Mouse (Mus musculus): ENCODE results near the gene Ces3a. TPM values are rescaled to one million over a fixed set of nuclear protein-coding genes. Genes with fewer than 3 reads are reported as not detected.
"Not testable (repeated sequence)": the region's sequence is repeated elsewhere in the genome, so short reads cannot be mapped to it uniquely, and the experiment has no call there.

Gene Ces3a
- total RNA-seq, 2 experiments from 2014 or later: 40.6 to 68.1 TPM

- not testable (repeated sequence) for DNase-seq
These were observed 53.8 kb downstream of the Ces3a start for GRCm38 (mm10) chr8:105102101-105102785.

GRCm38 (mm10) chr8:105103701-105104100 is 55.3 kb downstream of the Ces3a start:
- DNase-seq: not testable (repeated sequence)

DNA sequence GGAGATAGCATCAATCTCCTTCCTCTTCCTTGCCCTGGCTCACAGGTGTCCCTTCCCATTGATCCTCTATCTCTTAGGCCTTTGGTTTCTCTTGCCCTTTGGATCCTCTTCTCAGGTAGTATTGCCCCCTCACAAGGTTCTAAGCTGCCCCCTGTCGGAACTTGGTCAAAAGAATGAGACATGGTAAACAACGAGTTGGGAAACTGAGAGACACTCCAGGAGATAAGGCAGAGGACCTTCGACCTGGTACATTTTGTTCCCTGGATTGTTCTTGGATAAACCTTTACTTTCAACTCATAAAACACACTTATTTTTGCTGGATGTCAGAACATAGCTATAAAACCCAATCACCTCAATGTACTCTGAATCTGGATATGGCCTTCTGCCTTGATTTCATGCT is 55.8 kb downstream of the Ces3a start:
- no peak for DNase-seq

Other genes with a start within 250 kb of the Ces3a start
- gene Ces2b, start 217.0 kb upstream of the Ces3a start, total RNA-seq (2021): 1 to 10 TPM; 5.1 to 9.9 TPM
- under 1 TPM in 1 of 2 experiments, not detected in 1; 0.42 TPM for gene Ces2c, start 201.5 kb upstream of the Ces3a start, total RNA-seq (2021)
- 10 to 100 TPM in 1 of 2 experiments, 1 to 10 TPM in 1; 9.9 to 21.9 TPM for gene Ces2e, start 122.3 kb upstream of the Ces3a start, total RNA-seq (2021)
- gene Ces2f, start 101.2 kb upstream of the Ces3a start, total RNA-seq (2021): not detected
- gene Ces2g, start 86.9 kb upstream of the Ces3a start, total RNA-seq (2021): 1 to 10 TPM; 7.8 to 7.9 TPM
- gene Ces2h, start 47.7 kb upstream of the Ces3a start, total RNA-seq (2021): 1 to 10 TPM in 1 of 2 experiments, under 1 TPM in 1; 0.85 to 2.1 TPM
- not detected for gene Ces3b, start 35.2 kb downstream of the Ces3a start, total RNA-seq (2021)
- gene Ces4a, start 83.2 kb downstream of the Ces3a start, total RNA-seq (2021): not detected
- gene Cbfb, start 122.1 kb downstream of the Ces3a start, total RNA-seq (2021): 10 to 100 TPM; 47.2 to 50.2 TPM
- 10 to 100 TPM; 32.3 to 35.6 TPM for gene D230025D16Rik, start 176.5 kb downstream of the Ces3a start, total RNA-seq (2021)
- gene B3gnt9, start 206.6 kb downstream of the Ces3a start, total RNA-seq (2021): 1 to 10 TPM; 7.7 to 7.9 TPM
- 10 to 100 TPM; 12.9 to 13.3 TPM for gene Tradd, start 216.0 kb downstream of the Ces3a start, total RNA-seq (2021)
- 1 to 10 TPM; 3.2 to 3.6 TPM for gene Fbxl8, start 216.0 kb downstream of the Ces3a start, total RNA-seq (2021)
- gene Hsf4, start 221.2 kb downstream of the Ces3a start, total RNA-seq (2021): 1 to 10 TPM in 1 of 2 experiments, under 1 TPM in 1; 0.84 to 1.4 TPM
- gene Nol3, start 227.5 kb downstream of the Ces3a start, total RNA-seq (2021): 10 to 100 TPM in 1 of 2 experiments, 1 to 10 TPM in 1; 9.4 to 13.1 TPM
- gene 4931428F04Rik, start 241.3 kb downstream of the Ces3a start, total RNA-seq (2021): 1 to 10 TPM; 4.8 to 6.9 TPM
- gene Exoc3l, start 247.5 kb downstream of the Ces3a start, total RNA-seq (2021): 10 to 100 TPM; 14.2 to 22.8 TPM
- 10 to 100 TPM; 36.3 to 41.6 TPM for gene E2f4, start 249.1 kb downstream of the Ces3a start, total RNA-seq (2021)

Data from adrenal gland, postnatal 10 days (tissue).